Mouse (Mus musculus) forebrain, embryonic 13.5 days (tissue): ENCODE measurements at regions not wholly inside any gene's neighbourhood (a gene's known extent, or its start where the extent isn't known, plus 50 kb on each side); places are given as distances from the start of the nearest gene placed in this dataset.

Experiments used
- ATAC-seq: fragments of 200-750 bp; cut with Nextera tagmentation; 2 replicates; pipeline ENCODE4 v1.8.0; 2017
- H3K27ac ChIP-seq: fragments of 300-500 bp; sonication (generic); 2 replicates; pipeline ENCODE4 v1.5.1; 2015; ENCODE audit warnings: inconsistent platforms, mild to moderate bottlenecking, moderate library complexity
- H3K27me3 ChIP-seq: fragments of 300-500 bp; sonication (generic); 2 replicates; pipeline ENCODE4 v1.6.1; 2015; ENCODE audit warnings: mild to moderate bottlenecking, inconsistent platforms
- H3K36me3 ChIP-seq: fragments of 300-500 bp; sonication (generic); 2 replicates; pipeline ENCODE4 v1.6.1; 2015; ENCODE audit warnings: mild to moderate bottlenecking, inconsistent platforms; ENCODE audit not compliant: poor library complexity, severe bottlenecking
- H3K4me1 ChIP-seq: fragments of 300-500 bp; sonication (generic); 2 replicates; pipeline ENCODE4 v1.6.1; 2015; ENCODE audit warnings: inconsistent platforms
- H3K4me2 ChIP-seq: fragments of 300-500 bp; sonication (generic); 2 replicates; pipeline ENCODE4 v1.6.1; 2015; ENCODE audit warnings: inconsistent platforms, mild to moderate bottlenecking, moderate library complexity
- H3K4me3 ChIP-seq: fragments of 300-500 bp; sonication (generic); 2 replicates; pipeline ENCODE4 v1.5.1; 2015; ENCODE audit warnings: mild to moderate bottlenecking, inconsistent platforms
- H3K9ac ChIP-seq: fragments of 300-500 bp; sonication (generic); 2 replicates; pipeline ENCODE4 v1.6.1; 2015; ENCODE audit warnings: mild to moderate bottlenecking, inconsistent platforms
- H3K9me3 ChIP-seq: fragments of 300-500 bp; sonication (generic); replicated peaks from 2 replicates; pipeline ENCODE4 v1.6.1; 2016; ENCODE audit warnings: inconsistent platforms
- WGBS: fragments of 180-500 bp; shearing (Covaris S2); methylation state at CpG from one replicate; pipeline ENCODE4 v1.1.7; 2015; 5-methylcytosine and 5-hydroxymethylcytosine counted together

DNA sequence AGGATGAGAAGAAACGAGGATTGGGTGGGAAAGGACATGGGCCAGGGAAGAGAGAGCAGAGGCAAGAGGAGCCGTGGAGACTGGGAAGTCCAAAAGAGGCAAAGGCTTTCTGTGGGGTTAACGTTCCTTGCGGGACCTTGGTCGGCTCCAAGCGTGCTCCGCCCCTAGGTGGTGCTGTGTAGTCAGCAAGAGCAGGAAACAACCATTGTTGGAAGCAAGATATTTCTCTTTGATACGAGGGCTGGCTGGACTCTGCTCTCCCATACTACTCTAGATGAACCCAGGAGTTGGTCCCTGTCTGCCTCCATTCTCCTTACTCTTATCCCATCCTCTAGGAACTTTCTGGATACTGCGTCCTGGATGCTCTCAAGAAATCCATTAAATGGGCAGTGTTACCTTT is 105.3 kb upstream of the Vangl1 start:
- Histone ChIP-seq H3K27ac (no peak overlapping the region), H3K9ac (no peak overlapping the region), H3K27me3 (no peaks in the 10 kb centered on the region), H3K4me3 (no peak overlapping the region), H3K9me3 (no peaks in the 10 kb centered on the region), H3K4me2 (no peak overlapping the region), H3K4me1 (no peaks in the 10 kb centered on the region), H3K36me3 (no peaks in the 10 kb centered on the region)
- WGBS, result 22% methylated on average over 9 of the region's 9 CpGs
- ATAC-seq, result peak; percentile 27; the same call in 1 of the 2 replicates

DNA sequence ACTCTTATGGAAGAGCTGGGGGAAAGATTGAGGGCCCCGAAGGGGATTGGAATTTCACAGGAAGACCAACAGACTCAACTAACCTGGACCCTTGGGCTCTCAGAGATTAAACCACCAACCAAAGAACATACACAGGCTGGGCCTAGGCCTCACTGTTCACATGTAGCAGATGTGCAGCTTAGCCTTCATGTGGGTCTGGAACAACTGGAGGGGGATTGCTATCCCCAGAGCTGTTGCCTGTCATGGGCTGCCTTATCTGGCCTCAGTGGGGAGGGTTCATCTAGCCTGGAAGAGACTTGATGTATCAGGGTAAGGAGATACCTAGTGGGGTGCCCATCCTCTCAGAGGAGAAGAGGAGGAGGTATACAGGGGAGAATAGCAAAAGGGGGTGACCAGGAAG is 103.2 kb upstream of the Vangl1 start:
- no peak overlapping the region for H3K9ac ChIP-seq

DNA sequence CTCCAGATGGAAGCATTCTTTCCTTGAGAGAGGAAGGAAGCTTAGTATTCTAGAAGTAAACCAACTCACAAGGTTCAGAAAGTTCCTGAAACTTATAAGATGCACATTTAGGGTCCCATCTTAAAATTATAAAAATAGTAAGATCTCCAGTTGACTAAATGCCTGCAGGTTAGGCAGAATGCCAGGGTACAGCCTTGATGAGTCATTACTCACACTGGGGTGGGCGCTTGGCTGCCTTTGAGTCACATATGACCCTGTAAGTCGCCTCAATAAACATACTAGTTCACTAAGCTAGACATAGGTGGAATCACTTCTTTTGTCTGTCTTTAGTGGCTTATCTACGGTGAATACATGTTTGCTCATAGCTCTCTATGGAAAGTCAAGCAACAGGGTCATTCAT is 87.9 kb upstream of the Vangl1 start:
- no peak for ATAC-seq
- H3K9ac ChIP-seq, result no peak overlapping the region
- H3K4me1 ChIP-seq, result no peaks in the 10 kb centered on the region
- no peak overlapping the region for H3K4me2 ChIP-seq
- H3K27ac ChIP-seq, result no peak overlapping the region
- H3K4me3 ChIP-seq, result no peak overlapping the region
- H3K9me3 ChIP-seq, result no peaks in the 10 kb centered on the region
- no peaks in the 10 kb centered on the region for H3K27me3 ChIP-seq
- H3K36me3 ChIP-seq, result no peaks in the 10 kb centered on the region
- 89% methylated on average over 3 of the region's 3 CpGs for WGBS

More for the DNA sequence above, 103.2 kb upstream of the Vangl1 start:
- Histone ChIP-seq H3K27ac (no peak overlapping the region), H3K4me3 (no peak overlapping the region), H3K9me3 (no peaks in the 10 kb centered on the region), H3K36me3 (no peaks in the 10 kb centered on the region), H3K4me1 (no peaks in the 10 kb centered on the region), H3K4me2 (no peak overlapping the region), H3K27me3 (no peaks in the 10 kb centered on the region)
- 88% methylated on average over 1 of the region's 1 CpGs for WGBS
- ATAC-seq, result no peak

DNA sequence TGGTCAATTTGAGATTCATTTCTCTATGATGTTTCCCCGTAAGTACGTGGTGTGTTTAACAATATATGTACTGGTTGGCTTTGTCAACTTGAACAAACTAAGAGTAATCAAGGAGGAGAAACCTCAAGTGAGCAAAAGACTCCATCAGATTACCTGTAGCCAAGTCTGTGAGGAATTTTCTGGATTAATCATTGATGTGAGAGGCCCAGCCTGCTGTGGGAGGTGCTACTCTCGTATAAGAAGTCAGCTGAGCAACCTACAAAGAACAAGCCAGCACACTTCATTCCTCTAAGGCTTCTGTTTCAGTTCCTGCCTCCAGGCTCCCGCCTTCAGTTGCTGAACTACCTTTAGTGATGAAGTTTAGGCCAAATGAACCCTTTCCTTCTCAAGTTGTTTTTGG is 77.5 kb upstream of the Vangl1 start:
- H3K4me1 ChIP-seq, result no peaks in the 10 kb centered on the region
- H3K4me3 ChIP-seq, result no peak overlapping the region
- H3K27ac ChIP-seq, result no peak overlapping the region
- no peaks in the 10 kb centered on the region for H3K36me3 ChIP-seq
- no peak overlapping the region for H3K4me2 ChIP-seq
- no peak overlapping the region for H3K9ac ChIP-seq
- H3K9me3 ChIP-seq, result no peaks in the 10 kb centered on the region
- ATAC-seq, result no peak
- no peaks in the 10 kb centered on the region for H3K27me3 ChIP-seq
- 87% methylated on average over 4 of the region's 4 CpGs for WGBS

DNA sequence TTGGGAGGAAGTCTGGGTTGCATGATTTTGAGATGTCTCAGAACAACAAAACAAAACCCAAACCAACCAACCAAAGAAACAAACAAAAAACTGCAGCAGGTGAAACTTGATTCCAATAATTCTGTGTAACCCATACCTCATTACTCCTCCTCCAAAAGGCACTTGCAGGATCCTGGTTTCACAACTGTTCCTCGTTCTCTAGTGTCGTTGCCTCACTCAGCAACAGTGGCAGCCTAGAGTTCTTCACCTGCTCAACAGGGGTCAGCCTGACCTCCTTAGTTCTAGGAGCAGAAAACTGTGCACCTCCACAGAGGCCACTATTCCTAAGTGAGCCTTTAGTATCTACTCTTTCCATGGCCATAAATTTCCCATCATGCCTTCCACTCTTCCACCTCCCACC is 72.3 kb upstream of the Vangl1 start:
- ATAC-seq, result no peak
- Histone ChIP-seq H3K4me2 (no peak overlapping the region), H3K9ac (no peak overlapping the region), H3K9me3 (no peaks in the 10 kb centered on the region), H3K4me1 (no peaks in the 10 kb centered on the region), H3K36me3 (no peaks in the 10 kb centered on the region), H3K27ac (no peak overlapping the region), H3K27me3 (no peaks in the 10 kb centered on the region), H3K4me3 (no peak overlapping the region)
- 84% methylated on average over 2 of the region's 2 CpGs for WGBS

DNA sequence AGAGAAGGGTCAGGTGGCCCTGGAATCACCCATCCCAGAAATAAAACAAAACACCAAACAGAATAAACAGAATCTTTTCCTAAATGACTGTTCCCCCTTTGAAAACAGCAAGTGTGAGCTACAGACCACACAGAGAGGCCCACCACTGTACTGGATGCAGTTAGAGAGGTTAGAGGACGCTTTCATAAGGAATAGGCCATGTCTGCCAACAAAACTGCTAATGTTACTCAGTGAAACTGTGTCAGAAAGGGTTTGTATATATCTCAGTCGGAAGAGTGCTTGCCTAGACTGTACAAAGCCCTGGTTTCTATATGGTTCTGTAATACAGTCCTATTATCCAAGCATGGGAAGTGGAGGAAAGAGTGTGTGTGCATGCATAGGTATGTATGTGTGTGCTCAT is 71.8 kb upstream of the Vangl1 start:
- ATAC-seq, result no peak
- no peak overlapping the region for H3K9ac ChIP-seq
- H3K4me3 ChIP-seq, result no peak overlapping the region
- H3K27me3 ChIP-seq, result no peaks in the 10 kb centered on the region
- no peak overlapping the region for H3K4me2 ChIP-seq
- no peak overlapping the region for H3K27ac ChIP-seq
- WGBS, result 85% methylated on average over 2 of the region's 2 CpGs
- no peaks in the 10 kb centered on the region for H3K36me3 ChIP-seq
- H3K4me1 ChIP-seq, result no peaks in the 10 kb centered on the region
- H3K9me3 ChIP-seq, result no peaks in the 10 kb centered on the region

DNA sequence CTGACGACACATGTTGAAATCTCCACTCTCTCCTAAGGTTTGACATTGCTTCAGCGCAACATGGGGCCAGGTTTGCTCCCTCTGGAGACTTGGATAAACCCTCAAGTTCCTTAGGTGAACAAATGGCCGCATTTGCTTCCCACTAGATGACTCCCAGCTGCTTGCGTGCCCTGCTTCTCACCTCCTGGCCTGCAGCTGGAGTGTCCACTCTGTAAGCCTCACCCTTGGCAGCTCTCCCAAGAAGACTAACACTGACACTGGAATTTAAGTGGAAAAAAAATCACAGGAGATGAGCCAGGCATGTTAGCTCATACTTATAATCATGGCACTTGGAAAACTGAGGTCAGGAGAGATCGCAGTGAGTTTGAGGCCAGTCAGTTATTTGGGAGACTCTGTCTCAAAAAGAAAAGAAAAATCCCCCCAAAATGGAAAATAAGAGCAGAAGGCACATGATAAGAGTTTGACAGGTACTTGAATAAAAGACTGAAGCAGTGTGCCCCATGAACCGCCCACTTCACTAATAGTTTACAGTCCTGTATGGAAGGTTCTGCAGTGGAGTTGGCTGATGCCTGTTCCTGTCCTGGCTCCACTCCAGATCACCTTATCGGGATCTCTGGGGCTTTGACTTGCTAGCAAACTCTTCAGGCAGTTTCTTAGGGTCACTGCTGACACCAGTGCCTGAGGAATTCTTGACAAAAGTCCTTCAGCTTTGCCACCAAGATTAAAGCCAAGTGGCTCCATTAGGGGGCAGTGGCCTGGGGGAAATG is 70.9 kb upstream of the Vangl1 start:
- ATAC-seq, result no peak

DNA sequence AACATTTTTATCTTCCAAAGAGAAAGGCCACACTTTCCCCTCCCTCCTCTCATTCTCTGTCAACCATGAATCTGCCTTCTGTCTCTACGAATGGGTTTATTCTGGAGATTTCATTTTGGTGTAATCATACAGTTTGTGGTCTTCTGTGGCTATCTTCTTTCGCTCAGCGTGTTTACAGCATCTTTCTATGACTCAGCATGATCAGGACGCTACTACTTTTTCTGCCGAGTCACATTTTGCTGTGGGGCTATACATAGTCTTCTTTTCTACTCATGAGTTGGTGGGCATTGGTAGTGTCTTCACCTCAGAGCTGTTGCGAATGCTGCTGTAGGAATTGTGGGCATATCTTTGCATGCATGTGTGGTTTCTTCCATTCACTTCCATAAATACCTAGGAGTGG is 66.3 kb upstream of the Vangl1 start:
- H3K36me3 ChIP-seq, result no peaks in the 10 kb centered on the region
- no peak overlapping the region for H3K9ac ChIP-seq
- H3K27ac ChIP-seq, result no peak overlapping the region
- no peak for ATAC-seq
- H3K4me1 ChIP-seq, result no peaks in the 10 kb centered on the region
- no peak overlapping the region for H3K4me3 ChIP-seq
- H3K4me2 ChIP-seq, result no peak overlapping the region
- H3K9me3 ChIP-seq, result no peaks in the 10 kb centered on the region
- no peaks in the 10 kb centered on the region for H3K27me3 ChIP-seq
- 95% methylated on average over 6 of the region's 6 CpGs for WGBS

More for the DNA sequence above, 70.9 kb upstream of the Vangl1 start:
- no peaks in the 10 kb centered on the region for H3K36me3 ChIP-seq
- H3K4me2 ChIP-seq, result no peak overlapping the region
- no peak overlapping the region for H3K9ac ChIP-seq
- no peak overlapping the region for H3K27ac ChIP-seq
- WGBS, result 86% methylated on average over 7 of the region's 7 CpGs
- no peaks in the 10 kb centered on the region for H3K9me3 ChIP-seq
- H3K4me1 ChIP-seq, result no peaks in the 10 kb centered on the region
- H3K27me3 ChIP-seq, result no peaks in the 10 kb centered on the region
- no peak overlapping the region for H3K4me3 ChIP-seq

DNA sequence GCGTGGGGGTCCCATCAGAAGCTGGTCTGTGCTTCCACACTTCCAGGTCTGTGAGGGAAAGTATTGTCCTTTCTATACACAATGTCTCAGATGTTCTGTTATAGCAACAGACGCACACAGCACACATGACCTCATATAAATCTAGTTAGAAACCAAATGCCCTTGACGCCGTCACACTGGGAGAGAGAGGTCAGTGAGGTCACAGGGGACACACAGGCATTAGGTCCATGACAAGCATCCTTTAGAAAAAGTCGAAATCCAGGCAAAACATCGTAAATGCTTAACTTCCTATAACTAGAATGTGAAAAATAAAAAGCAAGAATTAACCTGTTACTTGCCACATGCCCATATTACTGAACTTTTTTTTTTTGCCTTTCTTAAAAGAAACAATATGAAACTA is 65.8 kb upstream of the Vangl1 start:
- Histone ChIP-seq H3K27me3 (no peaks in the 10 kb centered on the region), H3K36me3 (no peaks in the 10 kb centered on the region), H3K4me3 (no peak overlapping the region), H3K4me2 (no peak overlapping the region), H3K9me3 (no peaks in the 10 kb centered on the region), H3K4me1 (no peaks in the 10 kb centered on the region), H3K9ac (no peak overlapping the region), H3K27ac (no peak overlapping the region)
- no peak for ATAC-seq
- 71% methylated on average over 6 of the region's 6 CpGs for WGBS

DNA sequence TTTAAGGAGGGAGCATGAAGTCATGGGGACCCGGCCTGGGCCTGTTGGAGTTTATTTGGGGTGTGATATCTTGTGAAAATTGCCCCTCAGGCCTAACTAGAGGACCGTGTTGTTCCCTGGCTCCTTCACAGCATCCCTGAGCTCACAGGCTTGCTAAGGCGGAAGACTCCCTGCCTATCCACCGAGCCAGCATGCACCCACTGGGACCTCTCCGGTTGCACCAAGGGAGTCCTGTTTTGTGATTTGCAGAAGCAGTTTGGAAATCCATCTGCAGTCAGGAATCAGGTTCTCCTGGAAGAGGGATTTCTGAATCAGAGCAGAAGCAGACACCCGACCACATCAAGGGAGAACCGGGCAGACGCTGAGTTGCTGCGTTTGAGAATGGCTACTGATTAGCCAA is 61.6 kb upstream of the Vangl1 start:
- no peaks in the 10 kb centered on the region for H3K36me3 ChIP-seq
- no peaks in the 10 kb centered on the region for H3K9me3 ChIP-seq
- no peaks in the 10 kb centered on the region for H3K4me1 ChIP-seq
- H3K4me2 ChIP-seq, result no peak overlapping the region
- no peak for ATAC-seq
- H3K9ac ChIP-seq, result no peak overlapping the region
- no peaks in the 10 kb centered on the region for H3K27me3 ChIP-seq
- no peak overlapping the region for H3K4me3 ChIP-seq
- H3K27ac ChIP-seq, result no peak overlapping the region
- WGBS, result 82% methylated on average over 9 of the region's 9 CpGs

DNA sequence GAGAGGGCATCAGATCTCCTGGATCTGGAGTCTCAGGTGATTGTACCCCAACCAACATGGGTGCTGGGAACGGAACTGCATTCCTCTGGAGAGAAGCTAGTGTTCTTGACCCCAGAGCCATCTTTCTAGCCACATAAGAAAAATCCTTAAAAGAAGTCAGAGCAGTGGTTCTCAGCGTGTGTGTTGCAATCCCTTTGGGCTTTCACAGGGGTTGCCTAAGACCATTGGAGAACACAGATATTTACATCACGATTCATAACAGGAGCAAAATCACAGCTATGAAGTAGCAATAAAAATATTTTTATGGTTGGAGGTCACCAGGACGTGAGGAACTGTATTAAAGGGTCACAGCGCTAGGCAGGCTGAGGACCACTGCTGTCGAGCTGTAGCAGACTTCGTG is 60.7 kb upstream of the Vangl1 start:
- Histone ChIP-seq H3K4me3 (no peak overlapping the region), H3K27me3 (no peaks in the 10 kb centered on the region), H3K4me2 (no peak overlapping the region), H3K36me3 (no peaks in the 10 kb centered on the region), H3K9me3 (no peaks in the 10 kb centered on the region), H3K9ac (no peak overlapping the region), H3K4me1 (no peaks in the 10 kb centered on the region), H3K27ac (no peak overlapping the region)
- WGBS, result 86% methylated on average over 7 of the region's 7 CpGs
- no peak for ATAC-seq

DNA sequence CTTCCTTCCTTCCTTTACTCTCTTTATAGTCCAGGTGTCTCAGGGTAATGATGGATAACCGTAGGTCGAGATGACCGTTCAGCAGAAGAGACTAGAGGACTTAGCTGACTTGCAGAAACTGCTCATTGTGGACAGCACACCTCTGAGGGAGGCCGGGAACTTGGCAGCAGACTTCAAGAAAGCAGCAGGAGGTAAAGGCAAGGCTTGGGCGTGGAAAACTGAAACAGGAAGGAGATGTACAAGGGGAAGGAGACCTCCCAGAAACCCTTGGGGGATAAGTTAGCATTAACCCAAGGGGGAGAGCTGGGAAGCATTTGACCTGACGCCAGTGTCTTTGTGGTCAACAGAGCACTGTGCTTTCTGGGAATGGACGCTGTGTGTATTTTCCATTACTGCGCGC is 58.8 kb upstream of the Vangl1 start:
- H3K27ac ChIP-seq, result no peak overlapping the region
- no peak overlapping the region for H3K4me3 ChIP-seq
- H3K36me3 ChIP-seq, result no peaks in the 10 kb centered on the region
- H3K4me2 ChIP-seq, result no peak overlapping the region
- H3K9ac ChIP-seq, result no peak overlapping the region
- ATAC-seq, result no peak
- no peaks in the 10 kb centered on the region for H3K9me3 ChIP-seq
- 79% methylated on average over 9 of the region's 9 CpGs for WGBS
- H3K4me1 ChIP-seq, result no peaks in the 10 kb centered on the region
- H3K27me3 ChIP-seq, result no peaks in the 10 kb centered on the region

DNA sequence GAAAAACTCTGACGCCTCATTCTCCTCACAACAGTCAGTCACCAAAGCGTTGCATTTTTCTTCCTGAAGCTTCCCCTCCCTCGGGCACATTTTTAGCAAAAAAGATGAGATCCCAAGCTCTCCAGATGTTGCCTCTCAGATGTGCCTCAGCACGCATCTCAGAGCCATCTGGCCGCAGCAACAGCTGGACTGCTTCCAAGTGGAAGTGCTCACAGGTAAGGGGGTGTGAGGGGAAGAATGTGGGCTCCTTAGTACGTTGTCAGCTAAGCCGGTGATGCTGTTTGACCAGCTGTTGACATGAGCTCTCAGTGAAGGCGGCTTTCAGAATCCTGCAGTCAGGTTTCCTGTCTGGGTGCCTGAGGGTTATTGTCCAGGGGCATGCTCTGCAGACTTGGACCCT is 58.2 kb upstream of the Vangl1 start:
- no peak overlapping the region for H3K27ac ChIP-seq
- H3K4me2 ChIP-seq, result no peak overlapping the region
- 66% methylated on average over 8 of the region's 8 CpGs for WGBS
- no peaks in the 10 kb centered on the region for H3K9me3 ChIP-seq
- no peaks in the 10 kb centered on the region for H3K27me3 ChIP-seq
- no peak overlapping the region for H3K9ac ChIP-seq
- H3K36me3 ChIP-seq, result no peaks in the 10 kb centered on the region
- no peaks in the 10 kb centered on the region for H3K4me1 ChIP-seq
- ATAC-seq, result no peak
- H3K4me3 ChIP-seq, result no peak overlapping the region
